Mouse (Mus musculus): ENCODE measurements at regions not wholly inside any gene's neighbourhood (a gene's known extent, or its start where the extent isn't known, plus 50 kb on each side); places are given as distances from the start of the nearest gene placed in this dataset.

GRCm38 (mm10) chr1:184605666-184606065 lies 126.8 kb downstream of the Hlx start:
- DNase-seq: no peak

- no peak for DNase-seq
These were observed 129.3 kb downstream of the Hlx start for GRCm38 (mm10) chr1:184603136-184603535.

GRCm38 (mm10) chr1:184595449-184595848 lies 137.0 kb downstream of the Hlx start:
- no peak for DNase-seq

DNA sequence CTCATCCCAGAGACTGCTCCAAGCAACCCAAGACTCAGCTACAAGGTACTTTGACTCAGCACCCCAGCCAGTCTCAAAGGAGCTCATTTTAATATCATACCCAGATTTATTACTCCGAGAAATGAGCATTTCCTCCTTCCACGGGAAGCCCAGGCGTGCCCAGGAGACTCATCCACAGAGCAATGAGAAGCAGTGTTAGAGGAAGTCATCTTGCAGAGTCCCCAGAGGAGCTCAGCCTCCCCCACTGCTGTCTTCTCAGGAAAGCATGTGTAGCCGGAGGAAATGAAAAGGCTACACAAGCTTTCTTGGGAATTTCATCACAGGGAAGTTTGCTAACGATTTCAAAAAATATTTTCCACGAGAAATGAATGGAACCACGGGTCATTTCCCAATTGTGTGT lies 141.8 kb downstream of the Hlx start:
- DNase-seq: no peak

GRCm38 (mm10) chr1:184589277-184589676 lies 143.1 kb downstream of the Hlx start:
- no peak for DNase-seq

- no peak for DNase-seq
These were observed 147.9 kb downstream of the Hlx start for GRCm38 (mm10) chr1:184584505-184584874.

DNA sequence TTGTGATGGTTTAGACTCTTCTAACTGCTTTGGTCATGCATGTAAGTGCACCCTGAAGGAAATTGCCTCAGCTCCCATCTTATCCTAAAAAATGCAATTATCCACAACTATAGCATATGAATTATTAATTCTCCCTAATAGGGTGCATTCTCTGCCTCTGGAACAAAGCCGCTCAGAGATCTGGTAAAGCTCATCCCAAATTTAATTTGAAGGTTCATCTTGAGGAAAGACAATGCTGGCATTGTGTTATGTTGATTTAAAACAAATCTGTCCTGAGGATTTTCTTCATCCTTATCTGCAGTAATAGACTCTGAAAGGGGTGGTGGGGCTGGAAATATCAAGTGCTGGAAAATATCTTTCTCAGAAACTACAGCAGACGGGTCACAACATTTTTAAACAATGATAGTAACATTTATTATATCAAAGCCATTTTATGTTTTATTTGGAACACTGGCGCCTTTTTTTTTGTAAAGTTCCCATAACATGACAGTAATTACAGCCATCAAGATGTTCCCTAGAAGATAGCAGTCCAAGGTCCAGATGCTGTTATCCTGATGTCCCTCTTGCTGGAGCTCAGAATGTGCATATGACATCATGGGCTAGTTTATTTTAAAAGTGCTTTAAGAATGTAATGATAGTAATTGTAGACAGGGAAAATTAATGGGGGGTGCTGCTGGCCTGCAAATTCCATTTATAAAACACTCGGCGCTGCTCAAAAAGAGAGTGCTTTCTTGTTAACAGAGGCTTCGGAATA lies 148.5 kb downstream of the Hlx start:
- no peak for DNase-seq

- DNase-seq: no peak
These were observed 152.9 kb downstream of the Hlx start for GRCm38 (mm10) chr1:184579475-184579874.

DNA sequence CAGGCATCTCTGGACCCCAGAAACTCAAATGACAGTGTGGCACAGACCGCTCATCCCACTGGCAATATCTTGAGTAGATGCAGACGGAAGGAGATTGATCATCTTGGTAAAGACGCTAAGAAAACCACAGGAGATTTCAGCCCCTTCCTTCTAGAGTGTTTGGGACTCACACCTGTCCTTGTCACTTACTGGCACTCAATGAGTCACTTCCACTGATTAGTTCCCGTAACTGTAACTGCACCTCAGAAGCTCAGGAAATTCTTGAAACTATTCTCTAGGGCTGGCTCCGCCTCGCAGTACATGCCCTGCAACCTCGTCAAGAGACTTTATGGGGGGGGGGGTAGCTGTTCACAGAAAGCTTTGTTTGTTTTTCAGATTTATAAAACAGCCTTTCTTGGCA lies 155.9 kb downstream of the Hlx start:
- no peak for DNase-seq

GRCm38 (mm10) chr1:184573325-184573724 lies 159.1 kb downstream of the Hlx start:
- DNase-seq: no peak

- DNase-seq: no peak
These were observed 161.7 kb downstream of the Hlx start for GRCm38 (mm10) chr1:184570681-184571080.

- DNase-seq: no peak
These were observed 169.5 kb downstream of the Hlx start for GRCm38 (mm10) chr1:184562926-184563325.

GRCm38 (mm10) chr1:184562239-184562638 lies 170.2 kb downstream of the Hlx start:
- no peak for DNase-seq

- no peak for DNase-seq
These were observed 172.9 kb downstream of the Hlx start for GRCm38 (mm10) chr1:184559543-184559942.

DNA sequence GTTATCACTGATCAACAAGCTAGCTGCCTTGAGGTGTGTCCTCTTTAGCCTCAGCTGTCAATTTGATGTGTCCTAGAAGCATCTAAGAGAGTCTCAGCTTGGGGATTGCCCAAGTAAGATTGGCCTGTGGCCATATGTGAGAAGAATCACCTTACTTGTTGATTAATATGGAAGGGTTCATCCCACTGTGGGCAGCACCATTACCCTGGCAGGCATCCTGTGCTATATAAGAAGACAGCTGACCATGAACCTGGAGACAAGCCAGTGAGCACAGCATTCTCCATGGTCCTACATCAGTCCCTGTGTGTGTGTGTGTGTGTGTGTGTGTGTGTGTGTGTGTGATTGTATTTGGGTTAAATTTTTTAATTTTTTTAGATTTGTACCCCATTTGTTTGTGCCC lies 178.6 kb downstream of the Hlx start:
- no peak for DNase-seq

- DNase-seq: no peak
These were observed 181.9 kb downstream of the Hlx start for GRCm38 (mm10) chr1:184550491-184550890.

DNA sequence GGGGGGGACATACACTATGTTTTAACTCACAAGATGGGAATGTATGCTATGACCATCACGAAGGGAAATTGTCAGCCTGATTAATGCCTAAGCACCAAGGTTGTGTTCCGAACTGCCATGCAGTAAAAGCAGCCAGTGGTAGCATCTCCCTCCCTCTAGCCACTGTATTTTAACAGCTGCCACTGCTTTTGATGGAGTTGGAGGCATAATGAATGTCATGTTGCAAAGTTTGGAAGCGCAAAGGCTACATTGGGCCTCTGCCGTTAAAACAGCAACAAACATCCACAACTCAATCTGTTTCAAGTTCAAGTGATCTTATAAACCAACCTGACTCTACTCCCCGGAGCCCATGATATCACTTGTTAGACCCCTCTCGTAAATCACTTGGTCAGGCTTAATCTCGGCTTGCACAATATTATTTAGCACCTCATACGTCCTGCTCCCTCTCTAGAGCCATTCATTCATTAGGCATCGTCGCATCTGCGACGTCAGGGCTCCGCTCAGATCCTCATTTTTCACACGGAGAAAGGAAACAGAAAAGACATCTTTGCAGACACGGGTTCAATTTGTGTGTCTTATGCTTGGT lies 184.7 kb downstream of the Hlx start:
- DNase-seq: no peak

DNA sequence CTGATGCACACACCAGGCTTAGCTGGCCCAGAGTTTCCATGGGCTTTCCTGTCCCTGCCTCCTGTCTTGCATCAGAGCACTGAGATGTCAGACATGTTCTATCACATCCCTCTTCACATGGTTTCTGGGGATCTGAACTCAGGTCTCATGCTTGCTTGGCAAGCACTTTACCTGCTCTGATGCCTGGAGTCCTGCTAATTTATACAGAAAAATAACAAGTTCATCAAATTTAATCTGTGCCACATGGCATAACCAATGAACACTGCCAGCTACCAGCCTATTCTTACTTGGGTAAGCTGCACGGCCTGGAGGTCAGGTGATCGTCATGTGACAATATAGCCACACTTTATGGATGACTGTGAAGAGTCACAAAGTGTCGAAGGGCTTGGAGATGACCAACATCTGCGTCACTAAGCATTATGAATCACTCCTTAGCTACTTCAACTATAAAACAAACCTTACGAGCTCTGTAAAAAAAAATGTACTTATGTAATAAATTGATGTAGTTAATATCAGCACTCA lies 186.2 kb downstream of the Hlx start:
- no peak for DNase-seq

DNA sequence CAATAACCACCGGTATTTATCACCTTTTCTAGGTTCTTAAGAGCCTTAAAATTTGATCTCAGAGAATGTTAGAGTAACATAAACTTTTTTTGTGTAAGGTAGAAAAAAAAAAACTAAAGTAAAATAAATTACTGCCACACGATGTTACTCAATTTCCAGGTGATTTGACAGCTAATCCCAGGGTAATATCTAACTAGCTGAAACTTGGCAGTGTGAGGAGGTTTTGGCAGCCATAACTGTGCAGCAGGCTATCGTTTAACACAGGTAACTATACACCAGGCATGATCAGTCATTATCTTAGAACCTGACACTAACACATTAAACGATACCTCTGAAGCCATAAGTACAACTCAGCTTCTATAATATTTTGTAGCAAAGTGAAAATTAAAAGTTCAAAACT lies 187.3 kb downstream of the Hlx start:
- no peak for DNase-seq

- DNase-seq: no peak
These were observed 189.9 kb downstream of the Hlx start for GRCm38 (mm10) chr1:184542321-184543115.

DNA sequence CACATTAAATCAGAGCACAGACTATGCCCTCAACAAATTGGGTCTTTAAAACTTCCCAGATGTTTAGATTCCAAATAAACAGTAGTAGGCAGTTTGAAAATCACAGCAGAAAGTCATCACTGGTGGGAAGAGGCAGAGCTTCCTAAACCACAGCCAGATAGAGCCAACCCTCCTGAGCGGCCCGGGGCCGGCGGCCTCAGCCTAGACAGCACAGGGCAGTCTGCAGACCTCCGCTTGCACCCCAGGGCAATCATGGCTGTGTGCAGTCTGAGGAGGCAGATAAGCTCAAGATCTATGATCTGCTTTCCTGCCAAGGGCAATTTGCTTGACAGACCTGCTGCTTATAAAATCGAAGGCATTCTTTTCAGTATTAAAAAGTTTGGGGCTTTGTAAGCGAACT lies 192.6 kb downstream of the Hlx start:
- DNase-seq: no peak

GRCm38 (mm10) chr1:184536311-184537200 lies 195.9 kb downstream of the Hlx start:
- DNase-seq: no peak

DNA sequence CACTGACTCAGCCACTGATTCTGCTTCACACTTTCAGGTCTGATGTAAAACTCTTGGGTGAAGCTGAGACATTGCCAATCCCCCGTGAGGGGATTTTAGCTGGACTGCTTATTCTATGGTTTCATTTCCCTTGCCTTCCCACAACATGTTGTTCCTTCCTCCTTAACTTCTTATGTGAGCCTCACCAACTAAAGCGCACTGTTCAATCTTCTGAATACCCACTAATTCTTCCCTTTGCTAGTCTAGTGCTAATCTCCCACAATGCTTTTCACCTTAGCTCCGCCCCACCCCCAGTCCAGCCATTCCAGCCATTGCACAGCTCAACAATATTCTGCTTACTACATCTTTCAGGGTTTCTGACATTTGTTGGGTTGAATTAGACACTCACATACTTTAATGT lies 196.7 kb downstream of the Hlx start:
- no peak for DNase-seq

Measured in lung, adult 18-20 months (tissue).